10 mouse cellular contexts compared by ENCODE assay signal in the genomic region with DNA sequence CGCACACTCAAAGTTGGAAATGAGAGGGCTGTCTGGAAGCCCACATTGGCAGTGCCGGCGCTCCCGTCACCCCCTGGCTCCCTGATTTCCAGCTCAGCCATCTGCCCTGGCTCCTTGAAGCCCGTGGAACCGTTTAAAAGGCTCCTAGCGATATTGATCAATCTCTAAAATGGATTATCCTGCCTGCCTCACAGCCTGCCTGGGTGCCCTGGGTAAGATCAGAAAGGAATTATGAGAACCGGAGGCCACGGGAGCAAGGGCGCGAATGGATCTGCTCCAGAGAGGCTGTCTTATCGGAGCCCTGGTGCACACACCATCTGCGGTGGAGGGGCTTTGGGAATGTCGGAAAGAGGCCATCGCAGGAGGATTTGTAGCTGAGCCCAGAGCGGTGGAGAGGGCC.
DNase-seq lines count a peak whose midpoint lies in the region; ATAC-seq and TF ChIP-seq lines count a peak whose summit lies in the region.
"Had no signal": no experiment of that assay in that cellular context is flagged by ENCODE, and none has a peak within 500 bp of the region (broad histone marks: within the 10 kb centered on the region; RNA-seq: fewer than 3 reads in every experiment).

No protein-coding gene starts in this region.

- peak overlapping the region; percentile 21 for H3K9ac ChIP-seq in ES-Bruce4 (ENCODE audit: low read depth, poor library complexity, severe bottlenecking)
- no peak overlapping the region for H3K9ac ChIP-seq in forebrain, embryonic 12.5 days

- H3K36me3 ChIP-seq in heart, embryonic 10.5 days: no peaks in the 10 kb centered on the region
- no peaks in the 10 kb centered on the region for H3K36me3 ChIP-seq in ES-Bruce4 (ENCODE audit: control insufficient read depth, insufficient read depth, low read length, poor library complexity, severe bottlenecking)
- H3K36me3 ChIP-seq in forebrain, embryonic 12.5 days (replicated peaks): no peaks in the 10 kb centered on the region
- H3K36me3 ChIP-seq in midbrain, embryonic 10.5 days: no peaks in the 10 kb centered on the region

- H3K4me2 ChIP-seq in forebrain, embryonic 12.5 days: peak overlapping the region; percentile 3; the same call in 1 of the 2 replicates

- no peaks in the 10 kb centered on the region for H3K9me3 ChIP-seq in heart, embryonic 10.5 days
- H3K9me3 ChIP-seq in ES-Bruce4 (replicated peaks; ENCODE audit: control insufficient read depth, insufficient read depth, low read length, poor library complexity, severe bottlenecking): no peaks in the 10 kb centered on the region
- H3K9me3 ChIP-seq in forebrain, embryonic 12.5 days: no peaks in the 10 kb centered on the region
- no peaks in the 10 kb centered on the region for H3K9me3 ChIP-seq in midbrain, embryonic 10.5 days (replicated peaks)

- TF ChIP-seq CTCF in ES-Bruce4 (IDR thresholded peaks at IDR 0.05; ENCODE audit: low read depth, low read length): no peak

- intact Hi-C loops in heart, postnatal 25 days (cut with DNase I): loop anchor here (2.0 kb wide), 1 partner anchor 33 kb away; no protein-coding TSS in a partner anchor

- no peak for TF ChIP-seq POLR2A in ES-Bruce4 (IDR thresholded peaks at IDR 0.05; ENCODE audit: insufficient read depth, low read length)

- ATAC-seq in forebrain, embryonic 12.5 days (ENCODE audit: low FRiP score): no peak

- peak overlapping the region; percentile 84 for H3K27ac ChIP-seq in heart, embryonic 10.5 days
- no peak overlapping the region for H3K27ac ChIP-seq in ES-Bruce4 (ENCODE audit: insufficient read depth, low read length)
- H3K27ac ChIP-seq in forebrain, embryonic 12.5 days: peak overlapping the region; percentile 74
- peak overlapping the region; percentile 80 for H3K27ac ChIP-seq in midbrain, embryonic 10.5 days (replicated peaks)
- H3K27ac ChIP-seq: gastrocnemius, adult 2 months had no signal

- H3K27me3 ChIP-seq in heart, embryonic 10.5 days (ENCODE audit: insufficient read depth, poor library complexity, severe bottlenecking): peaks cover 12% of the 10 kb centered on the region; the same call in 1 of the 2 replicates
- H3K27me3 ChIP-seq in ES-Bruce4 (ENCODE audit: control insufficient read depth, insufficient read depth, low read length, poor library complexity, severe bottlenecking): no peaks in the 10 kb centered on the region
- peaks cover 10% of the 10 kb centered on the region; the same call in 1 of the 2 replicates for H3K27me3 ChIP-seq in forebrain, embryonic 12.5 days
- H3K27me3 ChIP-seq in midbrain, embryonic 10.5 days (ENCODE audit: low read depth, poor library complexity, severe bottlenecking): peaks cover 51% of the 10 kb centered on the region

- no peak for TF ChIP-seq EP300 in ES-Bruce4 (IDR thresholded peaks at IDR 0.05; ENCODE audit: insufficient read depth, low read depth, low read length)

- peak overlapping the region; percentile 19; the same call in 1 of the 2 replicates for H3K4me3 ChIP-seq in heart, embryonic 10.5 days
- H3K4me3 ChIP-seq in ES-Bruce4 (ENCODE audit: low read depth, low read length): peak overlapping the region; percentile 3
- no peak overlapping the region for H3K4me3 ChIP-seq in forebrain, embryonic 12.5 days (replicated peaks)
- no peak overlapping the region for H3K4me3 ChIP-seq in midbrain, embryonic 10.5 days
- H3K4me3 ChIP-seq: gastrocnemius, adult 2 months had no signal

- peaks cover 74% of the 10 kb centered on the region for H3K4me1 ChIP-seq in heart, embryonic 10.5 days
- peaks cover 11% of the 10 kb centered on the region for H3K4me1 ChIP-seq in ES-Bruce4 (ENCODE audit: control insufficient read depth, insufficient read depth, low read length)
- H3K4me1 ChIP-seq in forebrain, embryonic 12.5 days: peaks cover 72% of the 10 kb centered on the region
- H3K4me1 ChIP-seq in midbrain, embryonic 10.5 days: peaks cover 82% of the 10 kb centered on the region

- 14% methylated on average over 16 of the region's 16 CpGs for WGBS in heart, embryonic 10.5 days
- WGBS in forebrain, embryonic 12.5 days: 49% methylated on average over 16 of the region's 16 CpGs
- 43% methylated on average over 16 of the region's 16 CpGs for WGBS in midbrain, embryonic 10.5 days

- DNase-seq in heart, embryonic 10.5 days (ENCODE audit: low spot score): no peak
- no peak for DNase-seq in heart, postnatal 25 days (ENCODE audit: low spot score)
- no peak for DNase-seq in midbrain, embryonic 10.5 days (ENCODE audit: low spot score)
- DNase-seq in frontal cortex, postnatal 25 days (ENCODE audit: low spot score in 2 of 2): no peak
- DNase-seq in frontal cortex, adult 2 months (ENCODE audit: extremely low spot score in 1 of 2, low spot score in 1 of 2): no peak
- DNase-seq in thymus, postnatal 25 days: no peak
- DNase-seq: gastrocnemius, adult 2 months; kidney, adult 18-20 months had no signal

Comparison
In these comparisons a context has a peak if more than half of its experiments do, and no peak if none do; other contexts are left out.
1. H3K4me3 ChIP-seq: peak in heart, embryonic 10.5 days (single experiment) and ES-Bruce4 (single experiment); none in forebrain, embryonic 12.5 days (single experiment) and midbrain, embryonic 10.5 days (single experiment).